Mouse (Mus musculus) embryonic facial prominence, embryonic 13.5 days (tissue): ENCODE results near the gene Gstm4. TPM values are rescaled to one million over a fixed set of nuclear protein-coding genes. Genes with fewer than 3 reads are reported as not detected.

Source experiments
- ATAC-seq: fragments of 200-750 bp; cut with Nextera tagmentation; 2 replicates; pipeline ENCODE4 v1.8.0; 2017; ENCODE audit warnings: low read depth; ENCODE audit not compliant: insufficient number of reproducible peaks, insufficient read depth, low FRiP score, low TSS enrichment
- H3K27ac ChIP-seq: fragments of 300-500 bp; sonication (generic); 2 replicates; pipeline ENCODE4 v1.5.1; 2015; ENCODE audit warnings: moderate library complexity, mild to moderate bottlenecking, inconsistent platforms
- H3K27me3 ChIP-seq: fragments of 300-500 bp; sonication (generic); 2 replicates; pipeline ENCODE4 v1.6.1; 2015; ENCODE audit warnings: mild to moderate bottlenecking, inconsistent platforms
- H3K36me3 ChIP-seq: fragments of 300-500 bp; sonication (generic); 2 replicates; pipeline ENCODE4 v1.6.1; 2015; ENCODE audit warnings: mild to moderate bottlenecking, inconsistent platforms
- H3K4me1 ChIP-seq: fragments of 300-500 bp; sonication (generic); 2 replicates; pipeline ENCODE4 v1.6.1; 2015; ENCODE audit warnings: inconsistent platforms
- H3K4me2 ChIP-seq: fragments of 300-500 bp; sonication (generic); 2 replicates; pipeline ENCODE4 v1.6.1; 2015; ENCODE audit warnings: moderate library complexity, mild to moderate bottlenecking, inconsistent platforms
- H3K4me3 ChIP-seq: fragments of 300-500 bp; sonication (generic); 2 replicates; pipeline ENCODE4 v1.5.1; 2015; ENCODE audit warnings: mild to moderate bottlenecking, inconsistent platforms
- H3K9ac ChIP-seq: fragments of 300-500 bp; sonication (generic); 2 replicates; pipeline ENCODE4 v1.6.1; 2015; ENCODE audit warnings: mild to moderate bottlenecking, inconsistent platforms
- H3K9me3 ChIP-seq: fragments of 300-500 bp; sonication (generic); 2 replicates; pipeline ENCODE4 v1.6.1; 2016; ENCODE audit warnings: inconsistent platforms
- WGBS: fragments of 180-500 bp; shearing (Covaris S2); methylation state at CpG from one replicate; pipeline ENCODE4 v1.1.7; 2015; ENCODE audit warnings: mixed read lengths; 5-methylcytosine and 5-hydroxymethylcytosine counted together
- polyA plus RNA-seq: library from polyadenylated mRNA; unstranded; fragments of >200 nt; fragmentation: Nextera tagmentation; extraction: Ambion mirVana; gene quantifications from 2 replicates; pipeline ENCODE4 v1.2.1, GENCODE M21; 2015

Gene Gstm4
- polyA plus RNA-seq, 1 experiment from 2014 or later = 15.0 TPM

GRCm38 (mm10) chr3:108085281-108085720 is 40.6 kb upstream of the Gstm4 start:
- Histone ChIP-seq H3K4me1 (peaks cover 65% of the 10 kb centered on the region), H3K4me3 (peak overlapping the region; percentile 68), H3K27ac (peak overlapping the region; percentile 85), H3K4me2 (peak overlapping the region; percentile 100), H3K9me3 (no peaks in the 10 kb centered on the region), H3K36me3 (peaks cover 5% of the 10 kb centered on the region), H3K27me3 (no peaks in the 10 kb centered on the region), H3K9ac (peak overlapping the region; percentile 82)
- WGBS = under 1% methylated on average over 14 of the region's 14 CpGs
- peak; percentile 78 for ATAC-seq

DNA sequence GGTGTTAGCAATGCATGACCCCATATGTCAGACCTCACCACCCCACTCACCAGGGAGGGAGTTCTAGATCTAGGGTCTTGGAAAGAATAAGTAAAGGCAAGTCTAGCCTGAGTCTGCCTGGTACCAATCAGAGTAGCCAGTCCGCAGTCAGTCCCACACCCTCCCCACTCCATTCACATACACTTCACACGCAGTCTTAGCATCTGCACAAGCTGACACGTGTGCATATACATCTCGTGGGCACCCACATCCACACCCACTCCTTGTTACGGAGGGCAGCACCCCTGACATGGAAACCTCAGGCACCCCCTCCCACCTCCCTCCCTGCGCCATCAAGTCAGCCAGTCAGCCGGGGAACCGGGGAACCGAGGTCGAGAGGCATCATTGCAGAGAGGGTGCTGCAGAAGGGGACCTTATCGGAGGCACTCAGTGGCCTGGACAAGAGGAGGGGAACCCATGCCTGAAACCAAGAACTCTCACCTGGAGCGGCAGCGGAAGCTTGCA is 40.1 kb upstream of the Gstm4 start:
- H3K4me2 ChIP-seq = peak overlapping the region; percentile 100
- H3K27ac ChIP-seq = peak overlapping the region; percentile 85
- no peaks in the 10 kb centered on the region for H3K9me3 ChIP-seq
- H3K36me3 ChIP-seq = peaks cover 10% of the 10 kb centered on the region
- 0 out of 2 replicates have a peak, but pooled peaks have one; percentile 21 for ATAC-seq
- peak overlapping the region; percentile 82 for H3K9ac ChIP-seq
- no peaks in the 10 kb centered on the region for H3K27me3 ChIP-seq
- 17% methylated on average over 13 of the region's 13 CpGs for WGBS
- H3K4me1 ChIP-seq = peaks cover 62% of the 10 kb centered on the region
- peak overlapping the region; percentile 68 for H3K4me3 ChIP-seq

- peak overlapping the region; percentile 68 for H3K4me3 ChIP-seq
- H3K27me3 ChIP-seq = no peaks in the 10 kb centered on the region
- H3K27ac ChIP-seq = 0 out of 2 replicates have a peak overlapping the region, but pooled peaks have one; percentile 85
- peaks cover 18% of the 10 kb centered on the region for H3K36me3 ChIP-seq
- WGBS = 83% methylated on average over 4 of the region's 4 CpGs
- peaks cover 57% of the 10 kb centered on the region for H3K4me1 ChIP-seq
- H3K9ac ChIP-seq = no peak overlapping the region; the same call in 1 of the 2 replicates
- no peaks in the 10 kb centered on the region for H3K9me3 ChIP-seq
- ATAC-seq = no peak
- H3K4me2 ChIP-seq = peak overlapping the region; percentile 100
Measured at GRCm38 (mm10) chr3:108083904-108084407, 39.3 kb upstream of the Gstm4 start.

- H3K4me2 ChIP-seq = no peak overlapping the region
- H3K4me3 ChIP-seq = no peak overlapping the region
- H3K27me3 ChIP-seq = no peaks in the 10 kb centered on the region
- no peaks in the 10 kb centered on the region for H3K9me3 ChIP-seq
- no peak for ATAC-seq
- no peak overlapping the region for H3K9ac ChIP-seq
- 34% methylated on average over 2 of the region's 2 CpGs for WGBS
- peaks cover 50% of the 10 kb centered on the region for H3K4me1 ChIP-seq
- no peak overlapping the region for H3K27ac ChIP-seq
- H3K36me3 ChIP-seq = peaks cover 24% of the 10 kb centered on the region
Measured at GRCm38 (mm10) chr3:108083161-108083560, 38.5 kb upstream of the Gstm4 start.

DNA sequence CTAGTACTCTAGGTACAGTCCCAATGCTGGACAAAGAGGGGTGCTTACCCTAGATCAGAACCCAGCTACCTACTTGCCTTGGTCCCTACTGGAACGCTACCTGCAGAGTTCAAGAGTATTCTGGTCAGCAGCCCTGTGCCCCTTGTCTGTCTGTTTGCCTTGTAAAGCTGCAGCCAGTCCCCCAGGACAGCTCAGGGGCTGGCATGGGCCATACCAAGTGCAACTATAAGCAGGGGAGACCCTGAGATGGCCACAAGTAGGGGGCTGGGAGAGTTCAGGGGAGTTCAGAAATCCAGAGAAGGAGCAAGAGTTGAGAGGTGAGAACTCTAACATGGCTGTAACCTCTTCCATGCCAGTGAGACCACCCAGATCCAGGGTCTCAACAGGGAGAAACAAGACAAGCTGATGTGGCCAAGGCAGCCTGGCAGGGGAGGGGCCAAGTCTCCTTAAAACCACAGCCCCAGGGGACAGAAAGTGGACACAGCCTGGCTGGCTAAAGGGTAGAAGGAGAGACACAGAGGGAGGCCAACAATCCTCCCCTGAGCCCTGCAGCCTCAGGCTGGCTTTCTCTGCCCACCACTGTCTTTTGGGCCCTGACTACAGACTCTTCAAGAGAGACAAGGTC is 37.7 kb upstream of the Gstm4 start:
- H3K4me1 ChIP-seq = peaks cover 46% of the 10 kb centered on the region
- no peaks in the 10 kb centered on the region for H3K27me3 ChIP-seq
- H3K4me3 ChIP-seq = no peak overlapping the region
- H3K9ac ChIP-seq = peak overlapping the region; percentile 44
- peak overlapping the region; percentile 7; the same call in 1 of the 2 replicates for H3K4me2 ChIP-seq
- 0 out of 2 replicates have a peak overlapping the region, but pooled peaks have one; percentile 16 for H3K27ac ChIP-seq
- H3K9me3 ChIP-seq = no peaks in the 10 kb centered on the region
- WGBS = 72% methylated on average over 1 of the region's 1 CpGs
- H3K36me3 ChIP-seq = peaks cover 29% of the 10 kb centered on the region
- no peak for ATAC-seq

GRCm38 (mm10) chr3:108081681-108082080 is 37.0 kb upstream of the Gstm4 start:
- H3K9ac ChIP-seq = peak overlapping the region; percentile 44; the same call in 1 of the 2 replicates
- H3K36me3 ChIP-seq = peaks cover 36% of the 10 kb centered on the region
- H3K4me2 ChIP-seq = peak overlapping the region; percentile 7; the same call in 1 of the 2 replicates
- H3K9me3 ChIP-seq = no peaks in the 10 kb centered on the region
- H3K4me1 ChIP-seq = peaks cover 40% of the 10 kb centered on the region
- no peak for ATAC-seq
- 71% methylated on average over 4 of the region's 4 CpGs for WGBS
- H3K27ac ChIP-seq = no peak overlapping the region
- no peaks in the 10 kb centered on the region for H3K27me3 ChIP-seq
- H3K4me3 ChIP-seq = no peak overlapping the region

DNA sequence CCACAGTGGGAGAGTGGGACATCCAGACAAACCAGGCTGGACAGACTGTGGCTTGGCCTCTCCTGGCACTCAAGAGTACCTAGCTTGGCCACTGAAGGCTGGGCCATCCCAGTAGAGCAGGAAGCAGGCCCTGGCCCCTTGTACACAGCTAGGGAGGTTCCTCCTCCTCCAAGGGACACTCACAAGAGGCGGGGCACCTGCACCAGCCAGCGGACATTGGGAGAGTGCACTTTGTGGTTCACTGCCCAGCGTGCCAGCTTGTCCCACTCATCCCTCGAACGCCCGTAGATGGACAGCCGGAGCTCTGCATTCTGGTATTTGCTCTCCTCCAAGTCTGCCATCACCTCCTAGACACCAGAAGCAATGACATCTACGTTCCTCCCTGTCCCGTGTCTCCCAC is 32.1 kb upstream of the Gstm4 start:
- Histone ChIP-seq H3K36me3 (peaks cover 80% of the 10 kb centered on the region), H3K4me3 (no peak overlapping the region), H3K9me3 (no peaks in the 10 kb centered on the region), H3K9ac (no peak overlapping the region), H3K27ac (no peak overlapping the region), H3K4me1 (peaks cover 3% of the 10 kb centered on the region; the same call in 1 of the 2 replicates), H3K27me3 (no peaks in the 10 kb centered on the region), H3K4me2 (no peak overlapping the region)
- ATAC-seq = no peak
- WGBS = 93% methylated on average over 9 of the region's 9 CpGs

DNA sequence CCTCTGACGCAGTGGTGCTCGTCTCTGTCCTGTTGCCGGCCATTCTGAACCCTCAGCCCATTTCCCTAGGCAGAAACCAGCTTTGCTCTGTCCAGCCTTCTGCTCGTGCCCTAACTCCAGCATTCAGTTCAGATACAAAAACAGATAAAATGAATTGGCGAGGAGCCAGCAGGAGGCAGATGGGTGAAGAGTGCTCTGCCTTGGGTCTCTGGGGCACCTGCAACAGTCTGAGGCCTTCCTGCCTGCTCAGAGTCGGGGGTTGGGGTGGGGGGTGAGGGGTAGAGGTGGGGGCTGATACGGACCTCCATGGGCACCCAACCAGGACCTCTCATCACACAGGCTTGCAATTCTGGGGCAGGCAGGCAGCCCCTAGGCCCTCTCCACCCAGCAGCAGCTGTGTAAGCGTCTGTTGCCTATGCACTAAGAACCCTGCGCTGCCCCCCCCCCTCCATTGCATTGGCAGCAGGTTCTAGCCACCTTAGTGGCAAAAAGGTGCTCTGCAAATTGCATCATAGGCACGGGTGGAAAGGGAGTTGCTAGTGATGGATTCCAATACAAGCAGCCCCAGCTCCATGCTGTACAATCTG is 28.4 kb upstream of the Gstm4 start:
- Histone ChIP-seq H3K4me2 (no peak overlapping the region), H3K9me3 (no peaks in the 10 kb centered on the region), H3K27ac (no peak overlapping the region), H3K4me3 (no peak overlapping the region), H3K27me3 (no peaks in the 10 kb centered on the region), H3K4me1 (peaks cover 5% of the 10 kb centered on the region; the same call in 1 of the 2 replicates), H3K36me3 (peaks cover 56% of the 10 kb centered on the region), H3K9ac (no peak overlapping the region)
- no peak for ATAC-seq
- whole genome bisulfite sequencing = 78% methylated on average over 10 of the region's 10 CpGs

DNA sequence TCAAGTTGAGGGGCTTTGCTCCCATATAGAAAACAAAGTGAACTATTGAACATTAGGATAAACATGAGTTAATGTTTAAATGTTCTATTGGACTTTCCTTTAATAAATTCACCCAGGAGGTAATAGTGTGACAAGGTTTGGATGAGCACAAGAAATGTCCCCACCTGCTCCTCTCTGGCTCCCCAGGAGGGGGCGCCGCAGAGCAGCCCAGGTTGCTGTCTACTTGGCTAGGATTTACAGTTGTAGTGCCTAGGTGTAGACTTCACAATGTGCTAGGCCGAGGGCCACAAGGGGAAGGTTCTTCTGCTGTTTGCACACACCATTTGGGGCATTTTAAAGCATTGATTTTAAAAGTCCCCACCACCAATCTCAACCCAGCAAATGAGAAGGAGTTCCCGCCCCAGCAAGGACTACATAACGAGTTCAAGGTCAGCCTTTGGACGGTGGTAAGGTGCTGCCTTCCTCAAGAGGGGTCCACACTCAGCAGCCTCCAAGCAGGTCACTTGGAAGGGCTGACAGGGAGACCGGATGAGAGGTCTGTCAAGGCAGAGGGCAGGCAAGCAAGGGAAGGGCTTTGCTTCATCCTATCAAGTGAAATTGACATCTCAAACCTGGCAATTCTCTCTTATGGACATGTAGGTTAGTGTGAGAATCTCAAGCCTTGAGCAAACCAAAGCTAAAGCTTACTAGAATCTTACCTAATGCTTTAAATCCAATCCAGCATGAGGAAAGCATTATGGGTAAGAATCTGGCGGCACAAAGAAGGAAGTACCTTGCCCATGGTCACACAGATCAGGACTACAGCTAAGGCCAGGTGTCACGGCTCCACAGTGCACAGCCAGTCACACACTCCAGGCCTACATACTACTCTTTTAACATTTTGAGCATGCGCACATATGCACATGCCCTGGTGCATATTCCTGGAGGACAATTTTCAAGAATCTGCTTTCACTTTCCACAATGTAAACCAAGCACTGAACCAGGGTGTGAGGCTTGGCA is 25.9 kb upstream of the Gstm4 start:
- Histone ChIP-seq H3K9me3 (no peaks in the 10 kb centered on the region), H3K4me1 (peaks cover 5% of the 10 kb centered on the region; the same call in 1 of the 2 replicates), H3K36me3 (peaks cover 33% of the 10 kb centered on the region), H3K27me3 (no peaks in the 10 kb centered on the region), H3K4me3 (no peak overlapping the region), H3K27ac (no peak overlapping the region), H3K9ac (no peak overlapping the region), H3K4me2 (no peak overlapping the region)
- ATAC-seq = no peak
- 63% methylated on average over 10 of the region's 10 CpGs for WGBS

DNA sequence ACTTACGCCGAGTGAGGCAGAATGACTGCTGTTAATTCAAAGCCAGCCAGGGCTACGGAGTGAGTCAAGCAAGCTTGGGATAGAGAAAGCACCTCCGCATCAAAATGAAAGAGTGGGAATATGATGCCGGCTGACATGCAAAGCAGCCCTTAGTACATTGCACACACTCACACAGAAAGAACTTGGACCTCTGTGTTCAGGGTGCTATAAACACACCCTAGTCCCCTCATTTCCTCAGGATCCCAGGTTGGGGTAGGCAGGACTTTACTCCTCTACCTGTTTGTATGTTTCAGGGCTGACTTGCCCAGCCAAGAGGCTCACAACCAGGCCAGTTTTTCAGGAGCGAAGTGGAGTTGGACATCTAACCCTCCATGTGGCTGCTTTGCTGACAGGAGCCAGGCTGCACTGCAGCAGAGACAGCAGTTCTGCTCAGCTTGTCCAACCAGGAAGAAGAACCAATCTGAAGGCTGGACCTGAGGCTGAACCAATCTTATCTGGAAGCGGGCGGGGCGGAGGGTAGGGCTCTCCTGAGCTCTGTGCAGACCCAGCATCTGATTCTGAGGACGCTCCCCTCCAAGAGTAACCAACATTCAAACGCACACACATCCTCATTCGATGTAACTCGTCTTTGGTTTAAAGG is 24.7 kb upstream of the Gstm4 start:
- peaks cover 5% of the 10 kb centered on the region; the same call in 1 of the 2 replicates for H3K4me1 ChIP-seq
- no peak for ATAC-seq
- H3K36me3 ChIP-seq = peaks cover 21% of the 10 kb centered on the region
- no peaks in the 10 kb centered on the region for H3K9me3 ChIP-seq
- H3K4me3 ChIP-seq = no peak overlapping the region
- 61% methylated on average over 13 of the region's 13 CpGs for WGBS
- H3K27ac ChIP-seq = no peak overlapping the region
- H3K4me2 ChIP-seq = no peak overlapping the region
- H3K27me3 ChIP-seq = no peaks in the 10 kb centered on the region
- H3K9ac ChIP-seq = 0 out of 2 replicates have a peak overlapping the region, but pooled peaks have one; percentile 11
